Mouse (Mus musculus) lung, postnatal 25 days (tissue): ENCODE results near the gene Tada2a.

Experiments used
- DNase-seq: peaks from one replicate; pipeline ENCODE4 v3.0.0; 2022; ENCODE audit warnings: low spot score

The Tada2a gene

GRCm38 (mm10) chr11:84063631-84064209 lies 65.7 kb downstream of the Tada2a start:
- DNase-seq = no peak

- DNase-seq = peak; percentile 45
Observed at GRCm38 (mm10) chr11:84062805-84063204, 66.6 kb downstream of the Tada2a start.

GRCm38 (mm10) chr11:84061881-84062280 lies 67.5 kb downstream of the Tada2a start:
- no peak for DNase-seq

- DNase-seq = no peak
Observed at GRCm38 (mm10) chr11:84060635-84061034, 68.8 kb downstream of the Tada2a start.

GRCm38 (mm10) chr11:84059784-84060183 lies 69.6 kb downstream of the Tada2a start:
- DNase-seq = no peak

- no peak for DNase-seq
Observed at GRCm38 (mm10) chr11:84057418-84057817, 72.0 kb downstream of the Tada2a start.

- peak; percentile 43 for DNase-seq
Observed at GRCm38 (mm10) chr11:84053524-84054163, 75.8 kb downstream of the Tada2a start.

- DNase-seq = no peak
Observed at GRCm38 (mm10) chr11:84053055-84053454, 76.3 kb downstream of the Tada2a start.

GRCm38 (mm10) chr11:84048411-84048810 lies 81.0 kb downstream of the Tada2a start:
- DNase-seq = no peak

- DNase-seq = no peak
Observed at GRCm38 (mm10) chr11:84047270-84047669, 82.1 kb downstream of the Tada2a start.

GRCm38 (mm10) chr11:84044988-84045387 lies 84.4 kb downstream of the Tada2a start:
- DNase-seq = no peak

- DNase-seq = no peak
Observed at GRCm38 (mm10) chr11:84042808-84043762, 86.3 kb downstream of the Tada2a start.

GRCm38 (mm10) chr11:84040621-84041020 lies 88.8 kb downstream of the Tada2a start:
- DNase-seq = no peak

GRCm38 (mm10) chr11:84033671-84034070 lies 95.7 kb downstream of the Tada2a start:
- no peak for DNase-seq

GRCm38 (mm10) chr11:84032559-84032958 lies 96.8 kb downstream of the Tada2a start:
- no peak for DNase-seq

- peak; percentile 46 for DNase-seq
Observed at GRCm38 (mm10) chr11:84031971-84032370, 97.4 kb downstream of the Tada2a start.
